ENCODE assay signal across 8 mouse cellular contexts in genomic region chr19:42089103-42089747, GRCm38 (mm10). TPM values are rescaled to one million over a fixed set of nuclear protein-coding genes. Genes with fewer than 3 reads are reported as not detected.
DNase-seq lines count a peak whose midpoint lies in the region; ATAC-seq lines count a peak whose summit lies in the region.

No protein-coding gene starts in this region.

- no peaks in the 10 kb centered on the region for H3K27me3 ChIP-seq in hindbrain, embryonic 13.5 days

- no peaks in the 10 kb centered on the region for H3K9me3 ChIP-seq in hindbrain, embryonic 13.5 days

- peak overlapping the region; percentile 64 for H3K4me2 ChIP-seq in hindbrain, embryonic 13.5 days

- H3K4me1 ChIP-seq in hindbrain, embryonic 13.5 days (replicated peaks): peaks cover 46% of the 10 kb centered on the region

- peaks cover 6% of the 10 kb centered on the region; the same call in 1 of the 2 replicates for H3K36me3 ChIP-seq in hindbrain, embryonic 13.5 days

- ATAC-seq in hindbrain, embryonic 13.5 days (ENCODE audit: low FRiP score): no peak

- DNase-seq in MEL-GATA-1-ER (ENCODE audit: extremely low read depth, low read depth): peak; percentile 89
- DNase-seq in cerebellum, adult 9-11 months: peak; percentile 69
- peak; percentile 36 to 54 for DNase-seq in frontal cortex, postnatal 14 days (ENCODE audit: low spot score in 2 of 2)
- DNase-seq in left cerebral cortex, adult 11 months (ENCODE audit: low spot score): peak; percentile 37
- peak; percentile 82 for DNase-seq in lung, postnatal 25 days (ENCODE audit: low spot score)
- peak; percentile 69 for DNase-seq in retina, postnatal 1 day
- DNase-seq in thymus, postnatal 4 days: peak; percentile 81

- peak overlapping the region; percentile 51; the same call in 1 of the 2 replicates for H3K9ac ChIP-seq in hindbrain, embryonic 13.5 days

- peak overlapping the region; percentile 83 for H3K27ac ChIP-seq in hindbrain, embryonic 13.5 days

- H3K4me3 ChIP-seq in hindbrain, embryonic 13.5 days: peak overlapping the region; percentile 95

- 22% methylated on average over 14 of the region's 14 CpGs for WGBS in hindbrain, embryonic 13.5 days

RNA-seq across cellular contexts. Expression of gene Pi4k2a, which starts 1.0 kb away (rescaled TPM):
- 27.0 and 27.9 TPM in 2 replicates for polyA plus RNA-seq in hindbrain, embryonic 13.5 days (2015; fragmentation: Nextera tagmentation; extraction: Ambion mirVana)

RNA-seq across cellular contexts. Expression of gene Morn4, which starts 3.1 kb away (rescaled TPM):
- 125 TPM in 2 replicates for polyA plus RNA-seq in hindbrain, embryonic 13.5 days (2015; fragmentation: Nextera tagmentation; extraction: Ambion mirVana)

RNA-seq across cellular contexts. Expression of gene 4933411K16Rik, which starts 37.2 kb away (rescaled TPM):
- polyA plus RNA-seq in hindbrain, embryonic 13.5 days (2015; fragmentation: Nextera tagmentation; extraction: Ambion mirVana): not detected in 2 replicates

RNA-seq across cellular contexts. Expression of gene Avpi1, which starts 39.6 kb away (rescaled TPM):
- polyA plus RNA-seq in hindbrain, embryonic 13.5 days (2015; fragmentation: Nextera tagmentation; extraction: Ambion mirVana): 6.4 and 8.6 TPM in 2 replicates

RNA-seq across cellular contexts. Expression of gene Hoga1, which starts 43.8 kb away (rescaled TPM):
- 1.3 and 1.7 TPM in 2 replicates for polyA plus RNA-seq in hindbrain, embryonic 13.5 days (2015; fragmentation: Nextera tagmentation; extraction: Ambion mirVana)

Comparison
In these comparisons a context has a peak if more than half of its experiments do, and no peak if none do; other contexts are left out.
1. DNase-seq: peak in every context shown above with its lines; median percentile 89 in MEL-GATA-1-ER; 82 in lung, postnatal 25 days; 81 in thymus, postnatal 4 days; 69 in cerebellum, adult 9-11 months; 69 in retina, postnatal 1 day; 45 in frontal cortex, postnatal 14 days; 37 in left cerebral cortex, adult 11 months.